Mouse (Mus musculus): Measurements from ENCODE around the gene Olfr285. TPM values are rescaled to one million over a fixed set of nuclear protein-coding genes. Genes with fewer than 3 reads are reported as not detected.

Gene Olfr285
- polyA plus RNA-seq (2017; shearing (Covaris generic)) = not detected

GRCm38 (mm10) chr15:98317177-98317724, at the start of gene Olfr285:
TSS of gene Olfr285 (minus strand) at chr15:98317353.
- no peak for ATAC-seq

DNA sequence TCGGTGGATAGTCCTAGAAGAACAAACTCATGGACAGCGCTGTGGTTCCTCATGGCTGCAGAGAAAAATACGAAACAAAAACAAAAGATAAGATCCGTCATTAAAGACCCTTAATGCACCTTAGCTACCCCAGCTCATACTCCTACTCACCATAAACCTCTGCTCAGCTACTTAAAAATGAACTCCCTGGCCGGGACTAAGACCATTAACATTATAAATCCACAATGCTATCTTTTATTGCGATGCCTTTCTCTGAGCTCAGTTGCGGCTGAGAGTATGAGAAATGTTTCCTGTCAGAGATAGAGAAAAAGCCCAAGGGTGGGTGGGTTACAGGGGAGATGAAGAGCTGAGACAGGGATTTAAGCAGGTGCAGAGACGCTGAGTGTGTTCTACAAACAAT, 23.7 kb upstream of the Olfr285 start, which contains the start of gene Olfr284:
Olfr284 (minus strand) TSS at position 101 of the 400 bp plus-strand sequence.
- no peak for ATAC-seq

GRCm38 (mm10) chr15:98315703-98316102, 1.4 kb downstream of the Olfr285 start:
- no peak for ATAC-seq

DNA sequence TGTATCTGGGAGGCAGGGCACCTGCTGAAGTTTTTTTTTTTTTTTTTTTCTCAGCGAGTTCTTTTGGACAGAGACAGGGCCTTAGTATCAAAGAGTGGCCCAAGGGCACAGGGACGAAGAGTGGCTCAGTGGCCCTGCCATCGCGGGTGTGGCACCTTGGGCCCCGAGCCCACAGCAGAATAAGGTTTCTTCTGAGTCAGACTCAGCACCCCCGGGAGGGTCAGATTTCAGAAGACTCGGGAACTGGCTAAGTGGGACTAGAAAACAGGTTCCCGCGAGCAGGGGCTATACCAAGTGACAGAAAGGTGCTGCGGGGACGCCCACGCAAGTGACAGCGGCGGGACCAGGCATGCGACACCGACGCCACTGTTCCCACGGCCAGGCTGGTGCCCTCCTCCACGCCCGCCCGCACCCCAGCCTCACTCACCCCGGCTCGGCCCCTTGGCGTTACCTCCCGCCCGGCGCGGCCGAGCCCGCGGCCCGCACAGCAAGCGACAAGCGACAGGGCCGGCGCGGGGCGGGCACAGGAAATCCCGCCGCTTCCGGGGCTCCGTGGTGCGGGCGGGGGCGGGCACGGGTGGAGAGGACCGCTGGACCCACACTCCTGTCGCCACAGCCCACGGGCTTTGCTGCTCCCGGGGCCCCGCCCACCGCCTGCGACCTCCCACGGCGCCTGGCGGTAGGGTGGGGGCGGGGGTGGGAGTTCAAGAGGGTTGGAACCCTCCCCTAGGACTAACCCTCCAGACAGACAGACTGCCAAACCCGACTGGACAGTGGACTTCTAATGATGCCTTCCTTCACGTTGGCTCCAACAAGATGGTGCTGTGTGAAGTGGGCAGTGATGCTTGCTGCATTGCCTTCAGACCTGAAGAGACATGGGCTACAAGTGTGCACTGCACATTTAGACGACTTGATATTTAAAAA, 21.3 kb downstream of the Olfr285 start, which contains the start of gene Zfp641:
Zfp641 (minus strand) TSS at position 534 of the 924 bp plus-strand sequence.
- no peak for ATAC-seq

- no peak for ATAC-seq
Measured at GRCm38 (mm10) chr15:98293651-98294050, 23.5 kb downstream of the Olfr285 start.

GRCm38 (mm10) chr15:98288566-98288965, 28.6 kb downstream of the Olfr285 start:
- no peak for ATAC-seq

DNA sequence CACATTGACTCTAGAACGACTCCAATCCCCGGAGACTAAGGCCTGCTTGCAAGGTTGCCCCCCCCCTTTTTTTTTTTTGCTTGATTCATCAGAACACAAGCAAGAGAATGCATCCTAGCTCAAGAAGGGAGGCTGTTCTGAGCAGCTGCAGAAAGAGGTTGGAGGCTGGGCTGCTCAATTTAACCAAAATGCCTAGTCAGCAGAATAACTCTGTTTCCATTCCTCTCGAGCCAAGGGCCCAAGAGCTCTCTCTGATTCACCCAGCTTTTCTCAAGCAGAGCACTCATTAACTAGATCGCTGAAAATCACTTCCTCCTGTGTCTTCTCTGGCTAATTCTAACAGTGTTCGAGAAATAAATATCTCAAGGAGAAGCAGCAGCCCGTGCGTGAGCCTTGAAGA, 30.7 kb downstream of the Olfr285 start:
- no peak for ATAC-seq

Other genes starting within 250 kb of the Olfr285 start
- gene Pfkm, start 224.8 kb downstream of the Olfr285 start, polyA plus RNA-seq (2017; shearing (Covaris generic)) = 1 to 10 TPM; 4.9 to 5.6 (median 5.2) TPM
- 10 to 100 TPM; 29.3 to 35.6 (median 35.0) TPM for gene Senp1, start 223.6 kb downstream of the Olfr285 start, polyA plus RNA-seq (2017; shearing (Covaris generic))
- 10 to 100 TPM; 37.1 to 44.9 (median 41.2) TPM for gene Asb8, start 151.7 kb downstream of the Olfr285 start, polyA plus RNA-seq (2017; shearing (Covaris generic))
- gene Ccdc184, start 150.2 kb downstream of the Olfr285 start, polyA plus RNA-seq (2017; shearing (Covaris generic)) = under 1 TPM; 0.25 to 0.91 (median 0.36) TPM
- not detected for gene Olfr288, start 121.8 kb downstream of the Olfr285 start, polyA plus RNA-seq (2017; shearing (Covaris generic))
- not detected for gene Gm44579, start 96.4 kb downstream of the Olfr285 start, polyA plus RNA-seq (2017; shearing (Covaris generic))
- gene Olfr287, start 96.3 kb downstream of the Olfr285 start, polyA plus RNA-seq (2017; shearing (Covaris generic)) = not detected
- not detected for gene Olfr286, start 82.9 kb downstream of the Olfr285 start, polyA plus RNA-seq (2017; shearing (Covaris generic))
- gene H1fnt, start 60.1 kb downstream of the Olfr285 start, polyA plus RNA-seq (2017; shearing (Covaris generic)) = not detected
- gene Zfp641, start 21.2 kb downstream of the Olfr285 start, polyA plus RNA-seq (2017; shearing (Covaris generic)) = not detected
- gene Olfr284, start 23.6 kb upstream of the Olfr285 start, polyA plus RNA-seq (2017; shearing (Covaris generic)) = not detected
- gene Olfr283, start 63.6 kb upstream of the Olfr285 start, polyA plus RNA-seq (2017; shearing (Covaris generic)) = not detected
- not detected for gene Olfr282, start 113.9 kb upstream of the Olfr285 start, polyA plus RNA-seq (2017; shearing (Covaris generic))
- not detected for gene Olfr281, start 135.2 kb upstream of the Olfr285 start, polyA plus RNA-seq (2017; shearing (Covaris generic))
- not detected for gene OR5BS1P, start 152.5 kb upstream of the Olfr285 start, polyA plus RNA-seq (2017; shearing (Covaris generic))
- gene Lalba, start 165.4 kb upstream of the Olfr285 start, polyA plus RNA-seq (2017; shearing (Covaris generic)) = not detected
- under 1 TPM in 2 of 3 experiments, not detected in 1; 0.06 to 0.07 TPM for gene Olfr279, start 175.0 kb upstream of the Olfr285 start, polyA plus RNA-seq (2017; shearing (Covaris generic))
- 10 to 100 TPM; 29.4 to 33.1 (median 32.4) TPM for gene Kansl2, start 216.9 kb upstream of the Olfr285 start, polyA plus RNA-seq (2017; shearing (Covaris generic))